Mouse (Mus musculus): Measurements from ENCODE around the gene Mms22l. TPM values are rescaled to one million over a fixed set of nuclear protein-coding genes. Genes with fewer than 3 reads are reported as not detected.
A peak's percentile ranks its signal among the peaks of the same experiment; 100 is the strongest.
"Not testable (repeated sequence)": the region's sequence is repeated elsewhere in the genome, so short reads cannot be mapped to it uniquely, and the experiment has no call there.

The Mms22l gene
- total RNA-seq (2018; cell fraction: chromatin; rRNA removed) = 10 to 100 TPM in 19 of 26 experiments, 1 to 10 TPM in 7; 1.8 to 34.6 (median 20.9) TPM
- total RNA-seq (2018; cell fraction: cytosol; rRNA removed) = 1 to 10 TPM; 2.1 to 6.3 (median 4.5) TPM
- total RNA-seq (2018; cell fraction: nucleus; rRNA removed) = 10 to 100 TPM in 16 of 26 experiments, 1 to 10 TPM in 10; 2.4 to 54.7 (median 12.1) TPM
- 2.5 to 15.1 TPM (median 3.3 TPM) in 3 replicates for polyA plus RNA-seq (2018)

DNA sequence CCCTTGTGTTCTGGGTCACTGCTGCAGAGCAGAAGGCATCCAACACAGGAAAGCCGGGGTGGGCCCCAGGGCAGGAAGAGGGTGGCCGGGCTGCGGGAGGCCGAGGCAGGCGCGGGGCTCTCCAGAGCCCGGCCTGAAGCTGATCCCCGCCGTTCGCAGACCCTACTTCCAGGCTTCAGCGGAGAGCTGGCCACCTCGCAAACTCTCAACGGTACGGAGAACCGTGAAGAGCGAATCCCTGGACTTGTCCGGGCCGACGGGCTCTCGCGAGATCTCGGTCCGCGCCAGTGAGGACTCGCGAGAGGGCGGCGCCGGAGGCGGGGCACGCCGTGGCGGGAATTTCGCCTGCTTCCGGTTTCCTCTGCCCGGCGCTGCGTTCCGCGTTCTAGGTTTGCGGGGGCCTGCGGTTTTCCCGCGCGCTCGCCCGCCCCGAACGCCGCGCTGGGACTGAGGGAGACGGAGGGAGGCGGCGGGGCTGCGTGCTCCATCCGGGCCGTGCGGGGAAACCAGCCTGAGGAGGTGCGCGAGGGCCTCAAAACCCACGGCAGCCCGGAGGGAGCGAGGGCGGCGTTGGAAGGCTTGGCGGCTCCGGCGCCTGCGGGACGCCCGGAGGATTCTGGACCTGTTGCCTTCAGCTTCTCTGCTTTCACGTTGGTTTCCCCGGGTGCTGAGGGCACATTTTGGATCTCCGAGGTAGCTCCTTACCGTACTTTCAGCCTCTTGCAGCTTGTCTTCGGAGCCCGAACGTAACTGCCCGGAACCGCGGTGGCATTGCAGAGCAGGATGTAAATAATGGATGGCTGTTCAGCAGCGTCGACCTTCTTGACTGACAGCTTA is at the start of gene Mms22l:
TSS of gene Mms22l (plus strand) at position 336 of the 837 bp plus-strand sequence.
- Histone ChIP-seq H3K4me3 (ENCODE audit: inconsistent target) (peak within 1 kb of the TSS; percentile 85), H3K27ac (peak within 1 kb of the TSS; percentile 22), H3K79me2 (ENCODE audit: inconsistent target) (peaks cover 30% of the 10 kb centered on the region), H3K36me3 (ENCODE audit: inconsistent target) (no peaks in the 10 kb centered on the region)
- under 1% methylated on average over 83 of the region's 83 CpGs for WGBS (ENCODE audit: missing documents)

- H3K36me3 ChIP-seq (ENCODE audit: inconsistent target); H3K4me3 ChIP-seq (ENCODE audit: inconsistent target); H3K27ac ChIP-seq; H3K79me2 ChIP-seq (ENCODE audit: inconsistent target): not testable (repeated sequence)
- 96% methylated on average over 4 of the region's 4 CpGs for WGBS (ENCODE audit: missing documents)
Measured at GRCm38 (mm10) chr4:24484046-24484445, 12.2 kb upstream of the Mms22l start.

DNA sequence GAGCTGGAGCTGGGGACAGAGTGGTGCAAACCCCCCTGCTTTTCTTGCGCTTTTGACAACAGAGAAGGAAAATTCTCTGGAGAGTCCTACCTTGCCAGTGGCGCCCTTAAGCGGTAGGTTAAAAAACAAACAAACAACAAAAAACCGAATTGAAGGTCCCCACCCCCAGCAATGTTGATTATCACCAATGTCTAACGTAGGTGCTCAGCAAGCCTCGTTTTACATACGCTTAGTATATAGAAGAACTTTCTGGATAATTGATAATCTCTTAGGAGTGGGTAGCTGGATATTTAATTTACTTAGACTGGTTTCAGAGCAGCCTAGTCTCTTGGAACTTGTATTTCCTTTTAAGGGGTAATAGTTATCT is 685 bp downstream of the Mms22l start:
- Histone ChIP-seq H3K27ac (peak overlapping the region; percentile 21), H3K36me3 (ENCODE audit: inconsistent target) (no peaks in the 10 kb centered on the region), H3K79me2 (ENCODE audit: inconsistent target) (peaks cover 33% of the 10 kb centered on the region), H3K4me3 (ENCODE audit: inconsistent target) (peak overlapping the region; percentile 85)
- 0% methylated on average over 7 of the region's 7 CpGs for WGBS (ENCODE audit: missing documents)

DNA sequence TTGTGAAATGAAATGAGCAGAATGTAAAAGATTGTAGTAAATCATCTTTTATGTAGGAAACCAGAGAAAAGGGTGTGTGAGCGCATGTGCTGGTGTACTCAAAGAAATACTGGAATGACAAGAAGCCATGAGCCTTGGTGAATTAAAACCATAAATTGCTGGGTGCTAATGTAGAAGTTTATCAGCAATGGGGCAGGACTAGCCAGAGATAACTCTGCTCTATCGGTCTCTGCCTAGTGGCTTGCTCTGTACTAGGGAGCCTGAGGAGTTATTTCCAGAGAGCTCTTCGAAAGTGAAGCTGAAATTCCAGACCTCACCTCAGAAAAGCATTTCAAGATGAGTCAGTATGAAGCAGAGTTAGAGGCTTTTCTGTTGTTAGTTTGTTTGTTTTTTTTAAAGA is 12.9 kb downstream of the Mms22l start:
- Histone ChIP-seq H3K36me3 (ENCODE audit: inconsistent target) (no peaks in the 10 kb centered on the region), H3K79me2 (ENCODE audit: inconsistent target) (no peaks in the 10 kb centered on the region), H3K4me3 (ENCODE audit: inconsistent target) (no peak overlapping the region), H3K27ac (no peak overlapping the region)
- 96% methylated on average over 3 of the region's 3 CpGs for WGBS (ENCODE audit: missing documents)

GRCm38 (mm10) chr4:24536989-24537388 is 40.7 kb downstream of the Mms22l start:
- H3K4me3 ChIP-seq (ENCODE audit: inconsistent target) = no peak overlapping the region
- H3K27ac ChIP-seq = no peak overlapping the region
- H3K36me3 ChIP-seq (ENCODE audit: inconsistent target) = no peaks in the 10 kb centered on the region
- WGBS (ENCODE audit: missing documents) = 95% methylated on average over 4 of the region's 4 CpGs
- no peaks in the 10 kb centered on the region for H3K79me2 ChIP-seq (ENCODE audit: inconsistent target)

GRCm38 (mm10) chr4:24543421-24543820 is 47.2 kb downstream of the Mms22l start:
- no peaks in the 10 kb centered on the region for H3K79me2 ChIP-seq (ENCODE audit: inconsistent target)
- no peak overlapping the region for H3K4me3 ChIP-seq (ENCODE audit: inconsistent target)
- H3K36me3 ChIP-seq (ENCODE audit: inconsistent target) = no peaks in the 10 kb centered on the region
- no peak overlapping the region for H3K27ac ChIP-seq
- 100% methylated on average over 3 of the region's 3 CpGs for WGBS (ENCODE audit: missing documents)

DNA sequence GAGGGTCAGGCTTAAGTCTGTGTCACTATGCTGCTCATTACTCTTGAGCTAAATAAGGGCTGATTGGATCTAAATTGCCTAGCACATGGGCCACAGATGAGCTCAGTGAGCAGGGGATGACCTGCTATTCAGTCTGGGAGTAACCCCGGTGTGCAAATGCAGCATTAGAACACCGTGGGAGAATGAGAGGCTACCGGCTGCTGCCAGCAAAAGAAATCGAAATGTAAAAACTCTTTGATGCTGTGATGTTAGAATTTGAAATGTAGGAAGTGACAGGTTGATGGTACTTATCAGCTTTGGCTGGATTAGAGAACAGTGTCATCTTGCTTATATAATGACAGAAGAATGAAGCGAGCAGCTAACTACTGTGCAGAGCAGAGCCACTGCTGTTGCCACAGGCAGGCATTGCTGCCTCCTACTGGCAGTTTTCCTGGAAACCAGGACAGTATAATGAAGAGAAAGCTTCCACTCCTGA is 48.5 kb downstream of the Mms22l start:
- H3K36me3 ChIP-seq (ENCODE audit: inconsistent target) = no peaks in the 10 kb centered on the region
- no peaks in the 10 kb centered on the region for H3K79me2 ChIP-seq (ENCODE audit: inconsistent target)
- H3K4me3 ChIP-seq (ENCODE audit: inconsistent target) = no peak overlapping the region
- WGBS (ENCODE audit: missing documents) = 100% methylated on average over 5 of the region's 5 CpGs
- no peak overlapping the region for H3K27ac ChIP-seq

DNA sequence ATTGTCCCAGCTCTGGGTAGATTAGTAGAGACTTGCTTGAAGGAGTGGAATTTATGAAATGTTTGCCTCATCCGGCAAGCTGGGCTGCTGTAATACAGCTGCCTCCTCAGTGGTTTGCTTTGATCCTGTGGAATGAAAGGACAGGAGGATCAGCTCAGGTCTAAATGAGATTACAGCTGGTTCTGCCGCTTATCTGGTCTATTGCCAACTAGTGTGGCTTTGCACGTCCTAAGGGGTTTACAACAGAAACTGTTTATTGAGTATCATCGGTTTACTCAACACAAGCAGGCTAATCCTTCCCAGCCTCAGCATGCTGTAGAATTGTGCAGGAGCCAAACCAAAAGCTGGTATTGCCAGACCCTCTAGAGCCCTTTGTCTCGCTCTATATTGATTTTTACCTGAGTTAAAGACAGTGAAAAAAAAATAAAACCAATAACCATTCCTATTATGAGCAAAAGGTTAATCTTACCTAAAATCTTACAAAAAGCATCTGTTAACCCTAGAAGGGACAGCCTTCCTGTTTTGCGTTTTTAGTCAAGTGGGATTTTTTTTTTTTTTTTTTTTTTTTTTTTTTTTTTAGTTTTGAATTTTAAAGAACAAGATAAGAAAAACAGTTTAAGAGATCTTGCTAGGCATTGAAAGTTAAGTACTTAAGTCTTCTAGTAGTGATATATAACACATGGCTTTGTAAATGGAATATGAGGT is 60.0 kb downstream of the Mms22l start:
- WGBS (ENCODE audit: missing documents) = 70% methylated on average over 6 of the region's 6 CpGs
- Histone ChIP-seq H3K36me3 (ENCODE audit: inconsistent target) (no peaks in the 10 kb centered on the region), H3K4me3 (ENCODE audit: inconsistent target) (no peak overlapping the region), H3K27ac (no peak overlapping the region), H3K79me2 (ENCODE audit: inconsistent target) (no peaks in the 10 kb centered on the region)

- H3K79me2 ChIP-seq (ENCODE audit: inconsistent target) = no peaks in the 10 kb centered on the region
- no peaks in the 10 kb centered on the region for H3K36me3 ChIP-seq (ENCODE audit: inconsistent target)
- H3K4me3 ChIP-seq (ENCODE audit: inconsistent target) = no peak overlapping the region
- 100% methylated on average over 4 of the region's 4 CpGs for WGBS (ENCODE audit: missing documents)
- H3K27ac ChIP-seq = no peak overlapping the region
Measured at GRCm38 (mm10) chr4:24557149-24557548, 60.9 kb downstream of the Mms22l start.

- Histone ChIP-seq H3K36me3 (ENCODE audit: inconsistent target) (no peaks in the 10 kb centered on the region), H3K27ac (no peak overlapping the region), H3K4me3 (ENCODE audit: inconsistent target) (no peak overlapping the region), H3K79me2 (ENCODE audit: inconsistent target) (no peaks in the 10 kb centered on the region)
- 44% methylated on average over 6 of the region's 6 CpGs for WGBS (ENCODE audit: missing documents)
Measured at GRCm38 (mm10) chr4:24568026-24568425, 71.8 kb downstream of the Mms22l start.

- Histone ChIP-seq H3K79me2 (ENCODE audit: inconsistent target) (no peaks in the 10 kb centered on the region), H3K27ac (no peak overlapping the region)
- WGBS (ENCODE audit: missing documents) = 87% methylated on average over 7 of the region's 7 CpGs
Measured at GRCm38 (mm10) chr4:24568989-24569556, 72.8 kb downstream of the Mms22l start.

GRCm38 (mm10) chr4:24574276-24574675 is 78.0 kb downstream of the Mms22l start:
- H3K79me2 ChIP-seq (ENCODE audit: inconsistent target) = no peaks in the 10 kb centered on the region
- H3K27ac ChIP-seq = no peak overlapping the region
- 24% methylated on average over 6 of the region's 6 CpGs for WGBS (ENCODE audit: missing documents)
- no peak overlapping the region for H3K4me3 ChIP-seq (ENCODE audit: inconsistent target)
- H3K36me3 ChIP-seq (ENCODE audit: inconsistent target) = no peaks in the 10 kb centered on the region

More at GRCm38 (mm10) chr4:24568989-24569556, 72.8 kb downstream of the Mms22l start:
- Histone ChIP-seq H3K4me3 (ENCODE audit: inconsistent target) (no peak overlapping the region), H3K36me3 (ENCODE audit: inconsistent target) (no peaks in the 10 kb centered on the region)

DNA sequence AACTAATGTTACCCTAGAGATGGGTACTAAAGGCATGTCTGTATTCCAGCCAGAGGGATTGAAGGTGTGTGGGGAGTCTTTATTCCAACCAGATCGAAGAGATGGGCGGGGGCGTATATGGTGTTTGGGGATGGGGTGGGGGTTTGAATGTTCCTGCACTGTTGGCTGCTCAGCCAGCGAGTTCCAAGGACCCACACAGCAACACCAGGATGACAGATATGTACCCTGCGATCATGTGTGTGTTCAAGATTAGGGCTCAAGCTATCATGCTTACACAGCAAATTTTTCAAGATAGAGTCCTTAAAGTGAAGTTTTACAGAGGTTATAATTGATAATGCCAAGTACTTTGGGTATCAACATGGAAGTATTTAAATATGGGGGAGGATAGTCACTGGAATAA is 81.3 kb downstream of the Mms22l start:
- Histone ChIP-seq H3K27ac (no peak overlapping the region), H3K4me3 (ENCODE audit: inconsistent target) (no peak overlapping the region), H3K36me3 (ENCODE audit: inconsistent target) (no peaks in the 10 kb centered on the region), H3K79me2 (ENCODE audit: inconsistent target) (no peaks in the 10 kb centered on the region)
- 90% methylated on average over 5 of the region's 5 CpGs for WGBS (ENCODE audit: missing documents)

GRCm38 (mm10) chr4:24582295-24582694 is 86.0 kb downstream of the Mms22l start:
- H3K36me3 ChIP-seq (ENCODE audit: inconsistent target) = no peaks in the 10 kb centered on the region
- 18% methylated on average over 1 of the region's 1 CpGs for WGBS (ENCODE audit: missing documents)
- no peak overlapping the region for H3K27ac ChIP-seq
- H3K79me2 ChIP-seq (ENCODE audit: inconsistent target) = no peaks in the 10 kb centered on the region
- H3K4me3 ChIP-seq (ENCODE audit: inconsistent target) = no peak overlapping the region

Measured in macrophage (primary cell).